In the genomic region with DNA sequence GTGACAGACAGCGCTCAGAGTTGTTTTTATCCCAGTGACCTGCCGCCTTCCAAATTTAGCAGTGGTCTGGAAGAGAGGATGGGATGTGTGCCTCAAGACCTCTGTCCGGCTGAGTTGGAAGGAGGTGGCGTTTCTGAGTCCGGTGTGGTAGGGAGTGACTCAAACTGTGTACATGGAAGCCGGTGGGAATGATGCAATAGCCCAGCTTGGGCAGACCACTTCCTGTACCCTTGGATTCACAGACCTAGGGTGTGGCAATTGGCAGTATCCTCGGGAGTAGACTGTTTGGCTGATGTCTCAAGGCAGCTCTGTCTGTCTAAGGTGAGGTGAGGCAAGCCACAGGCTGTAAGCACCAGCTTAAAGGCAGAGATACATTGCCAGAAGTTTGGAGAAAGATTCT, we compare ENCODE assay signal across 14 mouse cellular contexts. TPM values are rescaled to one million over a fixed set of nuclear protein-coding genes. Genes with fewer than 3 reads are reported as not detected.
DNase-seq lines count a peak whose midpoint lies in the region; ATAC-seq lines count a peak whose summit lies in the region.
"Had no signal": no experiment of that assay in that cellular context is flagged by ENCODE, and none has a peak within 500 bp of the region (broad histone marks: within the 10 kb centered on the region; RNA-seq: fewer than 3 reads in every experiment).

No protein-coding gene starts in this region.

- H3K4me1 ChIP-seq in intestine, embryonic 16.5 days (ENCODE audit: control insufficient read depth, insufficient read depth, low read length), result peaks cover 6% of the 10 kb centered on the region
- peaks cover under 1% of the 10 kb centered on the region; the same call in 1 of the 2 replicates for H3K4me1 ChIP-seq in kidney, embryonic 16.5 days (ENCODE audit: insufficient read depth, low read length)
- H3K4me1 ChIP-seq in midbrain, embryonic 16.5 days (ENCODE audit: control insufficient read depth, insufficient read depth, low read length), result peaks cover 3% of the 10 kb centered on the region; the same call in 1 of the 2 replicates

- H3K9ac ChIP-seq in intestine, embryonic 16.5 days (ENCODE audit: low read depth, low read length), result no peak overlapping the region
- H3K9ac ChIP-seq in kidney, embryonic 16.5 days (replicated peaks; ENCODE audit: low read length), result no peak overlapping the region
- H3K9ac ChIP-seq in midbrain, embryonic 16.5 days (ENCODE audit: low read depth, low read length), result no peak overlapping the region
- H3K9ac ChIP-seq: embryonic facial prominence, embryonic 12.5 days; hindbrain, embryonic 15.5 days; liver, embryonic 15.5 days had no signal

- intact Hi-C loops in heart, postnatal 25 days (cut with DNase I), result no loop called here
- intact Hi-C loops in left cerebral cortex, postnatal 25 days (cut with DNase I), result no loop called here

- H3K9me3 ChIP-seq in intestine, embryonic 16.5 days (ENCODE audit: control insufficient read depth, low read length), result no peaks in the 10 kb centered on the region
- H3K9me3 ChIP-seq in kidney, embryonic 16.5 days (ENCODE audit: low read length), result no peaks in the 10 kb centered on the region
- no peaks in the 10 kb centered on the region for H3K9me3 ChIP-seq in midbrain, embryonic 16.5 days (replicated peaks; ENCODE audit: control insufficient read depth, low read length, poor library complexity, severe bottlenecking)
- H3K9me3 ChIP-seq: embryonic facial prominence, embryonic 12.5 days; hindbrain, embryonic 15.5 days; liver, embryonic 15.5 days had no signal

- no peaks in the 10 kb centered on the region for H3K27me3 ChIP-seq in intestine, embryonic 16.5 days (replicated peaks; ENCODE audit: control insufficient read depth, insufficient read depth, low read length)
- H3K27me3 ChIP-seq in kidney, embryonic 16.5 days (ENCODE audit: insufficient read depth, low read length), result no peaks in the 10 kb centered on the region
- H3K27me3 ChIP-seq in midbrain, embryonic 16.5 days (ENCODE audit: control insufficient read depth, insufficient read depth, low read depth, low read length), result 0 out of 2 replicates have a peak, but pooled peaks cover 3% of the 10 kb centered on the region
- H3K27me3 ChIP-seq: hindbrain, embryonic 15.5 days had no signal

- peak; percentile 93 for DNase-seq in heart, adult 11 months
- DNase-seq in heart, postnatal 25 days (ENCODE audit: low spot score), result no peak
- DNase-seq in ES-CJ7 (ENCODE audit: low read depth, low spot score), result peak; percentile 32
- no peak for DNase-seq in left cerebral cortex, postnatal 25 days (ENCODE audit: low spot score in 2 of 2)
- DNase-seq: cerebellum, adult 9-11 months; kidney, postnatal 14 days had no signal

- no peaks in the 10 kb centered on the region for H3K36me3 ChIP-seq in intestine, embryonic 16.5 days (ENCODE audit: control insufficient read depth, insufficient read depth, low read length)
- no peaks in the 10 kb centered on the region for H3K36me3 ChIP-seq in kidney, embryonic 16.5 days (ENCODE audit: insufficient read depth, low read length)
- H3K36me3 ChIP-seq in midbrain, embryonic 16.5 days (ENCODE audit: control insufficient read depth, insufficient read depth, low read length), result no peaks in the 10 kb centered on the region
- H3K36me3 ChIP-seq: embryonic facial prominence, embryonic 12.5 days; hindbrain, embryonic 15.5 days; liver, embryonic 15.5 days had no signal

- no peak overlapping the region for H3K27ac ChIP-seq in intestine, embryonic 16.5 days (ENCODE audit: low read length)
- no peak overlapping the region for H3K27ac ChIP-seq in kidney, embryonic 16.5 days (ENCODE audit: low read length)
- no peak overlapping the region for H3K27ac ChIP-seq in midbrain, embryonic 16.5 days (ENCODE audit: low read length)
- H3K27ac ChIP-seq: embryonic facial prominence, embryonic 12.5 days; hindbrain, embryonic 15.5 days; liver, embryonic 15.5 days had no signal

- no peak overlapping the region for H3K4me2 ChIP-seq in intestine, embryonic 16.5 days (ENCODE audit: low read depth, low read length)
- H3K4me2 ChIP-seq in kidney, embryonic 16.5 days (replicated peaks; ENCODE audit: low read depth, low read length), result no peak overlapping the region
- H3K4me2 ChIP-seq in midbrain, embryonic 16.5 days (ENCODE audit: low read length), result no peak overlapping the region
- H3K4me2 ChIP-seq: embryonic facial prominence, embryonic 12.5 days; hindbrain, embryonic 15.5 days; liver, embryonic 15.5 days had no signal

- 71% methylated on average over 7 of the region's 7 CpGs for WGBS in intestine, embryonic 16.5 days
- WGBS in kidney, embryonic 16.5 days, result 78% methylated on average over 7 of the region's 7 CpGs
- 90% methylated on average over 7 of the region's 7 CpGs for WGBS in midbrain, embryonic 16.5 days

- peak; percentile 58; the same call in 1 of the 2 replicates for ATAC-seq in intestine, embryonic 16.5 days
- ATAC-seq in megakaryocyte progenitor cell, adult 5-6 weeks (replicated peaks; ENCODE audit: poor library complexity), result peak; percentile 94
- ATAC-seq in kidney, embryonic 16.5 days (ENCODE audit: low FRiP score, low TSS enrichment), result no peak
- no peak for ATAC-seq in midbrain, embryonic 16.5 days
- ATAC-seq: forebrain, embryonic 14.5 days had no signal

- no peak overlapping the region for H3K4me3 ChIP-seq in intestine, embryonic 16.5 days (ENCODE audit: low read length)
- no peak overlapping the region for H3K4me3 ChIP-seq in kidney, embryonic 16.5 days (ENCODE audit: low read length)
- no peak overlapping the region for H3K4me3 ChIP-seq in midbrain, embryonic 16.5 days (ENCODE audit: low read depth, low read length)
- H3K4me3 ChIP-seq: embryonic facial prominence, embryonic 12.5 days; hindbrain, embryonic 15.5 days; liver, embryonic 15.5 days had no signal

RNA-seq across cellular contexts. Expression of a gene that starts 6.0 kb away (rescaled TPM):
- 10 to 100 TPM; 38.0 to 55.6 TPM for total RNA-seq in heart, postnatal 25 days (2021)
- 13.7 and 14.8 TPM in 2 replicates for polyA plus RNA-seq in intestine, embryonic 16.5 days (2015; fragmentation: Nextera tagmentation; extraction: Ambion mirVana)
- total RNA-seq in megakaryocyte progenitor cell, adult 5-6 weeks (2015), result 58.0 and 62.9 TPM in 2 replicates
- 14.7 and 19.4 TPM in 2 replicates for total RNA-seq in megakaryocyte progenitor cell, adult 5-6 weeks (2017)
- polyA plus RNA-seq in kidney, embryonic 16.5 days (2015; fragmentation: Nextera tagmentation; extraction: Ambion mirVana), result 13.5 and 18.3 TPM in 2 replicates
- 10 to 100 TPM; 29.4 to 30.1 TPM for total RNA-seq in left cerebral cortex, postnatal 25 days (2021)
- 2.6 and 3.0 TPM in 2 replicates for polyA plus RNA-seq in midbrain, embryonic 16.5 days (2015; fragmentation: Nextera tagmentation; extraction: Ambion mirVana)

Comparison
In these comparisons a context has a peak if more than half of its experiments do, and no peak if none do; other contexts are left out.
1. DNase-seq: peak in heart, adult 11 months (single experiment) and ES-CJ7 (single experiment); none in heart, postnatal 25 days (single experiment) and left cerebral cortex, postnatal 25 days (0 of 2).
2. ATAC-seq: peak in intestine, embryonic 16.5 days (single experiment) and megakaryocyte progenitor cell, adult 5-6 weeks (single experiment); none in kidney, embryonic 16.5 days (single experiment) and midbrain, embryonic 16.5 days (single experiment).